Mouse (Mus musculus): ENCODE data around the gene Asic4.

Asic4 gene

GRCm38 (mm10) chr1:75504256-75505045, 54.2 kb downstream of the Asic4 start:
- DNase-seq, result no peak

DNA sequence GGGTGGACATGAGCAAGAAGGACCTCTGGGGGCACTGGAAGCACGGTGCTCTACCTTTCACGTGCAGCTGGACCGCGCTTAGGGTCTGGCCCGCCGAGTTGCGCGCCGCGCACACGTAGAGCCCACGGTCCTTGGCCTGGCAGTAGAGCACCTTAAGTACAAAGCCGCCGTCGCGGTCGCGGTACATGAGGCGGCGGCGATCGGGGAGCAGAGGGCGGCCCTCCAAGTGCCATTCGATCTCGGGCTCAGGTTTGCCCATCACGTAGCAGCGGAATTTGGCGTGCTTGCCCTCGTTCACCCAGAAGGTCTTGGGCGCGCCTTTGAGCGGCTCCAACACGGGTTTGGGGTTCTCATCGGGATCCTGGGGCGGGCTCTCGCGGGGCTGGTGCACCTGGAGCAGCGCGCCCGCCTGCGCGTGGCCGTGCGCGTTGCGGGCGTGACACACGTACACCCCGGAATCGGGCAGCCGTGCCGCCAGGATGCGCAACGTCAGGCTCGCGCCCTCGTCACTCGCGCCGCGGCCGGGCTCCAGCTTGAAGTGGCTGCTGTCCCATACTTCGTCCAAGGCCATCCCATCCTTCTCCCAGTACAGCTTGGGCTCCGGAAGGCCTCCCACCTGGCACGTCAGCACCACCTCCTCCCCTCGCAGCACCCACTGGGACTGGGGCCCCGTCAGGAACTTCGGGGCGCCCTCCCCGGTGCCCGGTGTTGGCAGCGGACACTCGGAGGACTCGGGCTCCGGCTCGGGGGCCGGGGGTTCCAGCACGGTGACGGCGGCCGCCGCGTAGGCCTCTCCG, 55.1 kb downstream of the Asic4 start:
- DNase-seq, result peak; percentile 88 to 90

- peak; percentile 57 for DNase-seq
These were observed 56.0 kb downstream of the Asic4 start, which contains the start of gene Obsl1 for GRCm38 (mm10) chr1:75505956-75506831. Gene Obsl1 (minus strand): TSS chr1:75506452.

DNA sequence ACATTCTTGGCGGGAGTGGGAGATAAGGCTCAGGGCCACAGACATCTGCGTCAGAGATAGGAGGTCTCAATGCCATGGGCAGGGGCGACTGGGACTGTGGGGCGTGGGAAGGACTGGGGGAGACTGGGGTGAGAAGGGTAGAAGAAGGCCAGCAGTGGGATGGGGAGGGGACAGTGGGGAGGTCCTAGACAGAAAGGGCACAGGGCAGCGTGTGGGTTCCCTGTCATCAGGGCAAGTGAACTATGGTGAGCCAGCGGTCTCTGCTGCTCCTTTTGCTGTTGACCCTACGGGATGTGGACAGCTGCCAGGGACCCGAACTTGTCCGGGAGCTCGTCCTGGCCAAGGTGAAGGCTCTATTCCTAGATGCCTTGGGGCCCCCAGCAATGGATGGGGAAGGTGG, 56.8 kb downstream of the Asic4 start, which contains the start of gene Inha:
TSS of gene Inha (plus strand) at position 72 of the 400 bp plus-strand sequence.
- no peak for DNase-seq

GRCm38 (mm10) chr1:75509586-75509985, 59.4 kb downstream of the Asic4 start:
- no peak for DNase-seq

DNA sequence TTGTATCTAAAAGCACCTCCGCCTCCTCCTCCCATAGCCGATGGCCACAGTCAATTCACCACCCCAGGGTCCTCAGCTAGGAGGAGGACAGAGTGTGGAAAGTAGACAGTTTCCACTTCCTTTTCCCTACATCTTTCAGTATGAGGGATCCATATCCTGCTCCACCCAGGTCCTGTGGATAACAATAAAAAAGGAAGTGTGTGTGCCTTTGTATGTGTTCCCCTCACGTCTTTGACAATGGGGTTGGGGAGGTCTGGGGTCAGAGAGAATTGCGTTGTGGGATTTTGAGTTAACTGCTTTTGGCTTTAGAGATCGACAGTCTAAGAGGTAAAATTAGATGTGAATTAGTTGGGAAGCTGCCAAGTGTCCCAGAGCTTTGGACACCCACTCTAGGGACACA, 59.9 kb downstream of the Asic4 start:
- no peak for DNase-seq

- no peak for DNase-seq
These were observed 61.4 kb downstream of the Asic4 start for GRCm38 (mm10) chr1:75511437-75512210.

DNA sequence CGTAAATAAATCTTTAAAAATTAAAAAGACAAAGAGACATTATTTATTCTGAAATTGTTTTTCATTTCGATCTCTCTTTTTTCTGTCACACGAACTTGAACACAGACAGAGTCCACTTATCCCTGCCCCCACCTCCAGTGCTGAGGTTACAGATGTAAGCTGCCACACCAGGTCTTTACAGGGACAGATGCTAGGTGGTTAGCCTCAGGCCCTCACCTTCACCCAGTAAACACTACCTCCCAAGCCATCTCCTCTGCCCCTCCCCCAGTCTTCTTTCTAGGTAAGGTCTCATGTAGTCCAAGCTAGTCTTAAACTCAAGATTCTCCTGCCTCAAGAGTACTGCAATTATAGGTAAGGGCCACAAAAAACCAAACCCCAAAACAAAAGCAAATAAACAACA, 62.3 kb downstream of the Asic4 start:
- DNase-seq, result no peak

GRCm38 (mm10) chr1:75516703-75517380, 66.6 kb downstream of the Asic4 start:
- no peak for DNase-seq

DNA sequence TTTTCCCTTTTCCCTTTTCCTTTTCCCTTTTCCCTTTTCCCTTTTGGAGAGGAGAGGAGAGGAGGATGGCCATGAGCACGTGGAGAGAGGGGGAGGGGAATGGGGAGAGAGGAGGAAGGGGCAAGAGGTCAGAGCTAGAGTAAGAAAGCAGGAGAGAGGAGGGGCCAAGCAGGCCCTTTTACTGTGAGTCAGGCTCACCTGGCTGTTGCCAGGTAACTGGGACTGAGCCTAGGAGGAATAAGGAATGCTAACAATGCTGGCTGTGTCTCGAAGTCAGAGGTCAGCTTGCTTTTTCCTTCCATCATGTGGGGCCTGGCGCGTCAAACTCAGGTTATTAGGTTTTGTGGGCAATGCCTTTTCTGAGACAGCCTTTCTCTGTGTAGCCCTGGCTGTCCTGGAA, 67.7 kb downstream of the Asic4 start:
- no peak for DNase-seq

- no peak for DNase-seq
These were observed 68.2 kb downstream of the Asic4 start for GRCm38 (mm10) chr1:75518427-75518826.

DNA sequence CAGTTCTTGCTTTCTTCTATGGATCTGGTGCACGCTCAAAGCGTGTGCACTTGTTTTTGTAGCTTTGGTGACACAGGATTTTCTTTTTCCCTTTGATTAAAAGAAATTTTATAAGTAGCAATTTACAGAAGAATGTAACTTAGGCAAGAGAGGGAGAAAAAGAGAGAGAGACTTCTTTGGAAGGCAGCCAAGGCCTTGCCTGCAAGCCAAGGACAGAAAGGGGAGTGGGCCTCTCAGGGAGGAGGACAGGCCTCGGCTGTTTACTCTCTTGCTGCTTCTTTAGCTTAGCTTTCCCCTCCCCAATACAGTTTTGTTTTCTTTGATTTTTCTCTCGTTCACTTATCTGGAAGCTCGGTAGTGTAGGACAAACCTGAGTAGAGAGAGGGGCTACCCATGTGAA, 69.3 kb downstream of the Asic4 start:
- DNase-seq, result no peak

DNA sequence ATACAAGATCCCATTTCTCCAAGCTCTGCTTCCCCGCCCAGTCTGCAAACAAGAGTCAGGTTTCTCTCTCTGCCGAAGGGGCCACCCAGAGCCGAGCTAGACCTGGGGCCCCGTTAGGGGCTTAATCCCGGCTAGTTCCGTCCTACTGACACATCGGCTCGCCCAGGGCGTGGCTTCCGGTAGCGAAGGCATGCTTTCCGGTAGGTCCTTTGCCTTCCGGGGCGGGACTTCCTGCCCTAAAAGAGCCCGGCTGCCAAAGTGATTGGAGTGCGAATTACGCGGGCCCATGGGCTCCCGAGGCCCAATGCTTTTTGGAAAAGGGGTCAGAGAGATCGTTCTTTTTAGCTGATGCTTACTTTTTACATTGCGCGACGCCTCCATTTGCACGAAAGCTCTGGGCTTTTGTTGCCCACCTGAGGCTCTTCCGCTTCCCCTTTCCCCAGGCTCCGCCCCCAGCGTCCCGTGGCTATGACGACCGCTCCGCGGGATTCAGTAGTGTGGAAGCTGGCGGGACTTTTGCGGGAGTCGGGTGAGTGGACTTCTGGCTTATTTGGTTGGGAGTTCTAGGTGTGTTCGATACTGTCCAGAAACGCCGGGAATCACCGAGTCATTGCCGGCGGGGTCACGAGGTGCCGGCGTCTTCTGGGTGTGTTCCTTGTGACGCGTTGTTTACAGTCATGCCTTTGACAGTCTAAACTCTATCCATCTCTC, 71.2 kb downstream of the Asic4 start, which contains the start of gene Stk11ip:
TSS of gene Stk11ip (plus strand) at position 209 of the 711 bp plus-strand sequence.
- DNase-seq, result peak; percentile 90 to 93
